Mouse (Mus musculus): ENCODE measurements around the gene Tmem130.

- TF ChIP-seq CTCF (IDR thresholded peaks at IDR 0.05; ENCODE audit: low read depth) (no peak), EP300 (IDR thresholded peaks at IDR 0.05; ENCODE audit: low read depth) (no peak)
These were observed 41.4 kb upstream of the Tmem130 start for GRCm38 (mm10) chr5:144803066-144803465.

Data from liver, embryonic 14.5 days (tissue).